Mouse (Mus musculus): ENCODE measurements around the gene Gm20683.

Gene Gm20683

DNA sequence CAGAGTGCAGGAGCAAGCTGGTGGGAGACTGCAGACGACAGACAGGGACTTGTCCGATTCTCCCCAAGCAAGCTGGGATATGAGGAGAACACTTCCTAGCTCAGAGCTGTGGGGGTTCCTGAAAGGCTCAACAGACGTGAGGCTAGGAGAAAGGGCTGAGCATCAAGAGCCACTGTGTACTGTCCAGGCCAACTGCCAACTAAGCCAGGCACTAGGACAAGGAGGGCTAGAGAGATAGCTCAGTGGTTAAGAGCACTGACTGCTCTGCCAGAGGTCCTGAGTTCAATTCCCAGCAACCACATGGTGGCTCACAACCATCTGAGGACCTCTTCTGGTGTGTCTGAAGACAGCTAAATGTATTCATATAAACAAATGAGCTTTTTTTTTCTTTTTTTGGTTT is 946 bp upstream of the Gm20683 start:
- DNase-seq (ENCODE audit: low spot score in 2 of 2) = no peak

DNA sequence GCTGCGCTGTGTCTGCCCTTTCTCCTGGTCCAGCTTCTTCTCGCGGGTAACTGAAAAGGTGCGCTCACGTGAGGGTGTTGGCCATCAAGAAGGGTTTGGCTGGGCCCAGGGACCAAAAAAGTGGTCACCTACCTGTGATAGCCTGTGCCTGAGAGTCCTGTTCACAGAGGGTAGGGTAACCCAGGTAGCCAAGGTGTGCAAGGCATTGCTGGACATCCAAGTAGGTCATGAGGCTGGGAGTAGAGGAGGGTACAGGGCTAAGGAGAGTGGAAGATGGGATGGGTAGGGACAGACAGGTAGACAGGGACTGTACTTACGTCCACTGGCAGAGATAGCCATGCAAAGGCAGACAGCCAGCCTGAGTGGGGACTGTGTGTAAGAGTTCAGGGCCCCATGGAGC is 1.0 kb downstream of the Gm20683 start:
- no peak for DNase-seq (ENCODE audit: low spot score in 2 of 2)

DNA sequence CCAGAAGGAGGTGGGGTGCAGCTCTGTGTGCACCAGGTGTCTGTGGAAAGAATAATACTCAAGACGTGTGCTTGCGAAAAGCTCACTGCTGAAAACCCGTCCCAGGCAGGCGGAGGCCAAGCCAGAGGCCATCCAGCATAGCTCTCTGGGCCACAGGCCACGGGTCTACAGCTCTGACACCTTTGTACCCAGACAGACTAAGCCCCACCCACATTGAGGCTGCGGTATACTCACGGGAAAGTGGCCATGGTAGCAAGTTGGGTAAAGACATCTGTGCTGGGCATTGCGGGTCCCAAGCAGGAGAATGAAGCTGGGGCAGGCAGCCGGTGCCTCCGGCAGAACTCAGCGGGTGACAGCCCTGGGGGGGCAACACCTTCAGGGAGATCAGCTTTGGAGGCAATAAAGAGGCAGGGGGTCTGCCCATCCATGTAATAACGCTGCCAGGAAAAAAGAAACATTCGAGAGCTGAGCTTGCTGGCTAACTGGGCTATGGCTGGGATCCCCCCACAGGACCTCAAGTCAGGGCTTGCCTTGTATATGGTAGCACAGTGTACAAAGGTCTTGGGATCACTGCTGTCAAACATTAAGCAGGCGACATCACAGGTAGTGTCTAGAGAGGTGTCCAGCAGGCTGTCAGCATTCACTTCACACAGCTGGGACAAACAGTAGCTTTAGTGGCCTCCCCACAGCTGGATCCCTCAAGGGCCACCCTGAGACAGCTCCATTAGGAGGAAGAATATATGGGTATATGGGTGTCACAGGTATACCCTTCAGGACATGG is 1.9 kb downstream of the Gm20683 start:
- no peak for DNase-seq (ENCODE audit: low spot score in 2 of 2)

DNA sequence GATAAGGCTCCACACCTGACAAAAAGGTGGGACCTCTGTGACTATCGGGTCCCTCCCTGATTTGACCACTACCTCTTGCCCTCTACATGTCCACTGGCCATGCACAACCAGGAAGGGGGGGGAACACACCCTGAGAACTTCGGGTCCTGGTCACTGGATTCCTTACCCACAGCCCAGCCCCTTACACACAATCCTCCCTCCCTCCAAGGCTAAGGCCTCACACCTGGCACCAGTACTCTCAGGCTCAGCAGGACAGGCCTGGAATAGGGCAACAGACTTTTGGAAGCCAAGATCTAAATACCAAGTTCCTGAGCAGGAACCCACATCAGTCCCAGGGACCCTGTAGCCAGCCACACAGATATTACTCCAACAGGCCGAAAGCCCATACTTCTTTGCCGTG is 2.7 kb downstream of the Gm20683 start:
- DNase-seq (ENCODE audit: low spot score in 2 of 2) = no peak

DNA sequence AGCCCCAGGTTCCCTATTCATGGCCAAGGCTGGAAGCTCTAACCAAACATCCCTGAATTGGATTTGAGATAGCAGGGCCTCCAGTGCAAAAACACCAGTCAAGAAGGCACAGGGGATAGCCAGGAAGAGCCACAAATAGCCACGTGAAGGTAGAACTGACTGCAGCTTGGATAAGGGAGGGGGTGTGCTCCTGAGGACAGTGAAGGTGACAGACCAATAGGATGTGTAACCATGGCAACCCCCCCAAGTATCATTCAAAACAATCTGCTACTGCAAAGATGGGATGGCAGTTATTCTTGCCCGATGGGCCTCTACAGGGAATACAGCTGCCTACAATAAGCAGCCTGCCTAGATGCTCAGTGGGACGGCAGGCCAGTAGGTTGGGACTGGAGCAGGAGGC is 4.0 kb downstream of the Gm20683 start:
- DNase-seq (ENCODE audit: low spot score in 2 of 2) = no peak

DNA sequence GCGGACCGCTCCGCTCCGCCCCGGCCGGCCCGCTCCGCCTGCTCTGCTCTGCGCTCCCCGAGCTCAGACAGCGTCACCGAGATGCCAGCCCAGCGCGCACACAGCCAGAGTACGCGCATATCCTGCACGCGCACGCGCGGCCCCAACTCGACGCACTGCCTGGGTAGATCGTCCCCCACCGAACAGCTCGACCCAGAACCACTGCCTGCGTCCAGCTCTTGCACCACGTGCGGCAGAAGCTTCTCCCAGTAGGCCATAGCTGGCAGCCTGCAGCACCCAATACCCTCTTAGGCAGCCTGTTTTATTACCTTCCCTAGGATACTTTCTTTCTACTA is 4.5 kb downstream of the Gm20683 start, which contains the start of gene Rhbdl1:
Rhbdl1 (minus strand) TSS at position 220 of the 335 bp plus-strand sequence.
- peak; percentile 86 to 87 for DNase-seq (ENCODE audit: low spot score in 2 of 2)

DNA sequence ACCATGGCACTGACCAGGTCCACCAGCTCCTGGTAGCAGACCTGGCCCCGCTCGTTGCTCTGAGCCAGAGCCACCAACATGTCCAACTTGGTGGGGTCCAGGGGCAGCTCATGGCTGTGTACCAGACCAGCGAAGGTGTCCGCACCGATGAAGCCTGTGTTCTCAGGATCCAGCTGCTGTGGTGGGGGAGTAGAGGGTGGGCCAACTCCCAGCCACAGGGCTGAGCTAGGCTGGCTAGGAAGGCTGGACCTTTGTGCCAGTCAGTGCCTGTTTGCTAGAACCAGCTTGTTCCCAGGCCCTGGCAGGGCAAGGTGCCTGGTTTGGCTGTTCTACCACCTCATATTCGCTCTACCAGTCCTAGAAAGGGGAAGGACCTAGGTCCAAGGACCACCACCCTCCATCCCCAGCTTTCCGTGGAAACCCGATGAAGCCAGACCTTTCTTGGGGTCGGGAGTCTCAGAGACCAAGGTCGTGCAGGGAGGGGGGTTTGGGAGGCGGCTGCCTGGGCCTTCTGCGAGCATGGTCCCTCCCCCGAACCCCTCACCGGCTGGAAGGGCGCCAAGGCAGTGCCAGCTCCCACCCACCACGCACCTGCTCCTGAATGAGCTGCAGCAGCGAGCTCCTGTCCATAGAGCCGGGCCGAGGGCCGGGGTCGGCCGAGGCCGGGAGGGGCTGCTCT is 5.0 kb downstream of the Gm20683 start:
- no peak for DNase-seq (ENCODE audit: low spot score in 2 of 2)

DNA sequence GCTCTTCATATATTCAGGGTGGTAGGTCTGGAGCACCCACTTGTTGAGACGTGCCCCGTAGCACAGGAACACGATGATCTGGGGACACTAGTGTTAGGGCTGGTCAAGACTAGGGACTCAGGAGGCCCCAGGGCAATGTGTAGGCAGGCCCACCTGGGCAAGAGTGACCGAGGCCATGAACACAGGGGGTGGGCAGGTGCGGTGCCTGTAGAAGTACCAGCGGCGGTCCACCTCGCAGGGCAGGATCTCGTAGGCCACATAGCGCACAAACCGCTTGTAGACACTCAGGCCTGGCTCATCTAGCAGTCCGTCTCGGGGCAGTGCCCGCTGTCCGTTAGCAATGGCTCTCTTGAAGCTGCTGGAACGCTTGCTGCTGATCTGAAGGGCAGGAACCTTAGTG is 5.7 kb downstream of the Gm20683 start:
- no peak for DNase-seq (ENCODE audit: low spot score in 2 of 2)

DNA sequence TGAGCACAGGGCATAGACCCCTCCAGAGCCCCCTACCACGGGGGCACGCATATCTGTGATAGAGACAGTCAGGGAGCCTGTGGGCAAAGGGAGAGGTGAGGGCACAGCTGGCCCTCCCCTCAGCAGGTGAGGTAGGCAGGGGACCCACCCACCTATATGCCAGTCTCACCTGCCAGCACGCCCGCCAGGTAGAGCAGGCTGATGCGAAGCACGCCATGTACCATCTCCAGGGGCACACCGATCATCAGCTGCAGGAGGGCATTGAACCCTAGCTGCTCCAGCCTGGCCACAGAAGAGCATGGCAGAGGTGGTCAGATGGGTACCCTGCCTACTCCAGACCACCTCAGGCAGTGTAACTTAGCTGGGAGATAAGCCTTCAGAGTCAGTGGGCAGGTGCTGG is 6.3 kb downstream of the Gm20683 start:
- DNase-seq (ENCODE audit: low spot score in 2 of 2) = no peak

DNA sequence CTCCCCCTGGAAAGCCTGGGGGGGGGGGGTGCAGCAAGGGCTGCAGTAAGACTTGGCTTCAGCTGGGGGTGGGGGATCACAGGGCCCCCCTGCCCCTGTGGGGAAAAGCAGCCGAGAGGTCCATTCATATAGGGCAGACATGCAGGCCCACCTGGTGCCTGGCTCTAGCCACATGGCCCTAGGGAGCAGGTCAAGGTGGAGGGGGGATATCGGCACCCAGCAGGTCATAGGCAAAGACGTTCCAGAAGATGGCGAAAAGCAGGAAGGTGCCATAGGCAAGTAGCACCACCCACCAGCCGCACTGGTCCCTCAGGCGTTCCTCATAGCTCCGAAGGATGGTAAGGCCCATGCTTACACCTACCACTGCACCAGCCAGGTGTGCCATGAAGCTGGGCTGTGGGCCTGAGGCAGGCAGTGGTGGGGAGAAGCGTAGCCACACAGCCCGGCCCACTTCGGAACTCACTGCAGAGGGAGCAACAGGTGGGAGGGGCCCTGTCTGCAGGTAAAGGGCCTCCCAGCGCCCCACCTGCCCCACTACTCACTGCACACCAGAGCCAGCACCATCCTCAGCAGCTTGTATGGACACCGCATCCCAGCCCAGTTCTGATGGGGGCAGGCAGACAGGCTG is 6.9 kb downstream of the Gm20683 start:
- DNase-seq (ENCODE audit: low spot score in 2 of 2) = no peak

DNA sequence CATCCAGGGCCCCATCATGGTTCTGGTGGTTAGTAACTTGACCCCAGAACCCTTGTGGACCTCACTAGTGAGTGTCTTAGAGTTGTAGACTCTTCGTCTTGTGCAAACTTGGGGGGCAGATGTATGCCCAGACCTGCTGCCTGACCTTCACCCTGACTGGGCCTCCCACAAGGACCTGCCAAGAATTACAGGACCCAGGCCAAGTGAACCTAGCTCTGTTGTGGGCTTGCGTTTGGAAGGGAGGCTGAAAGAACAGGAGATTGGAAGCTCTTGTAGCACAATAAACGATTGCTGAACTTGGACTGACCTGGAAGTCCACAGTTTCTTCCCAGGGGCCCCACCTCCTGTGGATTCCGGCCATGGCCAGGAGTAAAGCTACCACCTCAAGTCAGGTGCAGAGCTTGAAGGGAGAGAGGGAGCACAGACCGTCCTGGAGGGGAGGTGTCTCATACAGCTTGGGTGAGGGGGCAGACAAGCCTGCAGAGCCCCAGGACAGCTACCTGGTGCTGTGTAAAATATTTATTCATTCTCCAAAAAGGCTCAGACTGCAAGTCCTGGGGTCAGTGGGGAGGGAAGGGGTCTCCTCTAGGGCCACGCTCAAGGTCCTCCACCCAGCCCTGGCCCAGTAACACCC is 7.5 kb downstream of the Gm20683 start:
- DNase-seq (ENCODE audit: low spot score in 2 of 2) = no peak

DNA sequence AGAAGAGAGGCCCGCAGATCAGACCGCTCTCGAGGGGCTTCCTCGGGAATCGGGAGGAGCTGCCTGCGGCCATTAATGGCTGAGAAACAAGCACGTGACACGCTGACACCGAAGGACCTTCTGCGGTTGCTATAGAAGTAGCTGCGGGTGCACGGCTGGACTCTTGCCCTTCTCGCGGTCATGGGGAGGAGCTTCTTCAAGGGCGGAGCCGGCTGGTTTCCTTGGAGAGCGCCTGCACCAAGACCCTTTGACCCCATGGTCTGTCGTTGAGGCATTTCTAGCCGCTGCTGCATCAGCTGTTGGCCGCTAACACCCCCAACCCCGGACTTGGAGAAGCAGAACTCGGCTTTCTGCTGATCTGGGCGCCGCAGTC is 8.3 kb downstream of the Gm20683 start, which contains the start of gene Stub1:
Stub1 (minus strand) TSS at position 114 of the 373 bp plus-strand sequence.
- peak; percentile 79 to 83 for DNase-seq (ENCODE audit: low spot score in 2 of 2)

DNA sequence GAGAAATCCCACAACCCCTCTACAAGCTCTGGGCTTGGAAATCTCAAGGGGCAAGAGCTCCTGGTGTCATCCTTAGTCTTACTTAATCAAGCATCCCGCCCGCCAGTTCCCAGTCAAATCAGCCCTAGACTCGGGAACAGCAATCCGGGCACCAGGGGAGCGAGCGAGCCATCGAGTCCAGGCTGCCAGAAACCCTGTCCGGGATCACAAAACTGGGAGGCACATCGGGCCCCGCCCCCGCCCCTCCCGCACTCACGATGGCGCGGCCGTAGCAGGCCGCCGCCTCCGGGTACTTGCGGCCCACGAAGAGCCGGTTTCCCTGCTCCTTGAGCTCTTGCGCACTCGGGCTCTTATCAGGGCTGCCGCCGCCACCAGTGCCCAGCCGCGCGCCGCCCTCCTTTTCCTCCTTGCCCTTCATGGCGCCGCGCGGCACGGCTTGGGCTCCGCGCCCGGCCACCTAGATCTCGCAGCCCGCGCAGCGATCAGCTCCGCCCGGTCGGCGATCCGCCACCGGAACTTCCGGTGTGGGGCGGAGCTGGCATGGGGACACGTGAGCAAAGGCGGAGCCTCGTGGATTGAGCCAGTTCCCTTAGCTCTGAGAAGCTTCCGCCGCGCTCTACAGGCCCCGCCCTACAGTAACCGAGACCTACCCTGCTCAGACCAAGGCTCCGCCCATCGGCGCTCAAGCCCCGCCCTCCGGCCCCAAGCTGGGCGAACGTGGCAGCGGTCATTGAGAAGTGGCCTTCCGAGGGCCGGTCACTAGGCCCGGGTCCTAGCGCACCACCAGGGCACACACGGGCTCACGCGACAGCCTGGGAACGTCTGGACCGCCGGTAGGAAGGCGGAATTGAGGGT is 8.9 kb downstream of the Gm20683 start:
- DNase-seq (ENCODE audit: low spot score in 2 of 2) = peak; percentile 98 to 99

DNA sequence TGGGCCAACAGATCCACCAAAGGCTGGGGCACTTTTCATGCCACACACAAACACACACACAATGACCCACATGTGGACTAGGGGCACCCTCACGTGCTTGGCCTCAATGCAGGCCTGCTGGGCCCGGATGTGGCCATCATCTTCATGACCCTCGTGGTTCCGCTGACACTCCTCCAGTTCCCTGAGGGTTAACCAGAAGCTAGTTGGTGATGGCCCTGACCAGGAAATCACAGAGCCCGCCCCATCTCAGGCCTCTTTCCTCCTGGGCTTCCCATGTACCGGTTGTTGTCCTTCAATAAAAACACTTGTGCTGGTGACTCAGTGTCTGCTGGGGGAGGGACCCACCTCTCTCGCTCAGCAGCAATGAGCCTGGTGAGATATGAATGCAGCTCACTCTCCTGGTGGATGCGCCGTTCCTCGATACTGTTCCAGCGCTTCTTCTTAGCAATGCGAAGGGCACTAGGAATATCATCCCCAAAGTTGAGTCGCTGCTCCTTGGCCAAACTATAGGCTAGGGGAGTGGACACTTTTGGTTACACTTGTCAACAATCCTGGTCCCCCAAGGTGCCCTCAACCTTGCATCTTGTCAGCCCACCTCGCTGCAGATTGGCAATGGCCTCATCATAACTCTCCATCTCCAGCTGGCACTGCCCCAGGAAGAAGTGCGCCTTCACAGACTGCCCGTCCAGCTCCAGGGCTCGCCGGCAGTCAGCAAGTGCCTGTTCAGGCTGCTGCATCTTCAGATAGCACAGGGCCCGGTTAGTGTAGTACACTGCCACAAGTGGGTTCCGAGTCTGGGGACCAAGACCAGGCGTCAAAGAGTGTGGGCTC is 9.9 kb downstream of the Gm20683 start:
- no peak for DNase-seq (ENCODE audit: low spot score in 2 of 2)

DNA sequence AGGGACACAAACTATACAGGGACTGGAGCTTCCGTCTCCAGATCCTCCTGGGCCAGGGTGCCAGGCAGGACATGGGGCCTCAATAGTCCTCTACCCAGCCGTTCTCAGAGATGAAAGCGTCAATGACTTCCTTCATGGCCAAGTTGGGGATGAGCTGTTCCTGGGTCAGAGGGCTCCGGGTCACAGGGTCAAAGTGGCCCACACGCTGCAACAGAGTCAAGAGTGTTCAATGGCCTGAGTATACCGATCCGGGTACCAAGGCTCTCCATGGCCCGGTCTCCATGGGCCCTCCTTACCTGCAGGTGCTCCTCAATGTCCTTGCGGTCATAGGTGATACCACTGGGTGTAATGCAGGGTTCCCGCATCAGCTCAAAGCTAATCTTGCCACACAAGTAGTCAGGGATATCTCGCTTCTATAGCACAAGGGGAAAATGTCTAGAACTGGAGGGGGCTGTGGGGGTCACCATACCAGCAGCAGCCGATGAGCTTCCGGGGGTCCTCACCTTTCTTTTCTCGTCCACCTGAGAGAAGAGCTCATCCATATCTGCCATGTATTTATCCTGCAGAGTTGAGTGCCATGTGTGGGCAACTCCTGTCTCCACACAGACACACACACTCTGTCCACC is 10.6 kb downstream of the Gm20683 start:
- no peak for DNase-seq (ENCODE audit: low spot score in 2 of 2)

DNA sequence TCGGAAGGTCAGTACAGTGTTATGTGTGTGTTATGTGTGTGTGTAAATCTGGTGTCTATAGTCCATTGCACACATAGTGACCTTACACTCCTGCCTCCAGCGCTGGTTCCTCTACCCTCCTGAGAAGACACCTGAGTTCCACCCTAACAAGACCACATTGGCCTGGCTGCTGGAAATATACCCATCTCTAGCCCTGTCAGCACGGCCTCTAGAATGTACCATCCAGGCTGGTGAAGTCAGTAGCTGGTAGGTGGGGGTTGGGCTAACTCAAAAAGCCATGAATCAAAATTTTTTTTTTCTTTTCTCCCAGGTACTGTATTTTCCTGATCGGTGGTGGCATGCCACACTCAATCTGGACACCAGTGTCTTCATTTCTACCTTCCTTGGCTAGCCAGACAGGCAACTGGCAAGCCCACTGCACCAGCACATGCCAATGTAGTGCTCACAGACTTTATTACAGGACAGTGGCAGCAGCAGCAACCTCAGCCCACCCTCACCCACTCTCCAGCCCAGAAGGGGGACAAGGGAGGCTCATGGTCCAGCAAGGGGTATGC is 11.3 kb downstream of the Gm20683 start:
- no peak for DNase-seq (ENCODE audit: low spot score in 2 of 2)

DNA sequence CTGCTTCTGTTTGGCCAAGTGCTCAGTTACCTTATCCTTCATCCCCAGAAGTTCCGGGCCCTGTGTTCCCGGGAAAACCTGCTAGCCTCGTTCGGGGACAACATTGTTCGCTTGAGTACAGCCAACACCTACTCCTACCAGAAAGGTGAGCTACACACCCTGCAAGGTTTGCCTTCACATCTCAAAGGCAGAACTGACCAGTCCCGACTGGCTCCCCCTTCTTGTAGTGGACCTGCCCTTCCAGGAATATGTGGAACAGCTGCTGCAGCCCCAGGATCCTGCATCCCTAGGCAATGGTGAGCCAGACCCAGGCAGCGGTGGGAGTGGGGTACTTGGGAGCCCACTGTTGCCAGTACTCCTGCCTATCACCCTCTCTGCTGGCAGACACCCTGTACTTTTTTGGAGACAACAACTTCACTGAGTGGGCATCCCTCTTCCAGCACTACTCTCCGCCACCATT is 12.0 kb downstream of the Gm20683 start:
- DNase-seq (ENCODE audit: low spot score in 2 of 2) = no peak

DNA sequence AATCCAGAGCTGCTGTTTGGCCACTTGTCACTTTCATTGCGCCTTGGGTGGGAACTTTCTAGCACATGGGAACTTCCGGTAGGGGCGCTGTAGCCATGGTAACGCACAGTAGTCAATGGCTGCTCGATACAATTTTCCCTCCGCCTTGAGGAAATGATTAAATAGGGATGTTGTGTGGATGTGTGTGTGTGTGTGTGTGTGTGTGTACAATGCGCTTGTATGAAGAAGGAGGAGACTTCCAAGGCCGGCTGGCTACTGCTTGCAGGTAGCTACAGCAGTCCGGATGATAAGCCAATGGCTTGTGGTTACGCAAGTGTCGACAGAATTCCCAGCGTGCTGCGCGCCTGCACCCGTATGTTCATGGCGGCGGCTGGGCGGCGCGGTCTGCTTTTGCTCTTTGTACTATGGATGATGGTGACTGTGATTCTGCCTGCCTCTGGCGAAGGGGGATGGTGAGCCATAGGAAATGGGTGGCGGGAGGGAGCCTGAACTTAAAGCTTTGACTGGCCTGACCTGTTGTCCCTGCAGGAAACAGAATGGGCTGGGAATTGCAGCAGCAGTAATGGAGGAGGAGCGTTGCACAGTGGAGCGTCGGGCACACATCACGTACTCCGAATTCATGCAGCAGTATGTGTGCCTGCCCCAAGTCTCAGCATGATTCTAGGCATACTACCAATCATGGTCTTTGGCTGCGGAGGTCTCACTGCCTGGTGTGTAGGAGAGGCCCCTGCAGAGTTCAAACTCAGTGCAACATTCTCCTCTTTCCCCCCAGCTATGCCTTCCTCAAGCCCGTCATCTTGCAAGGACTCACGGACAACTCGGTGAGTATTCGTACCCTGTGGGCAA is 12.6 kb downstream of the Gm20683 start, which contains the start of gene Jmjd8:
Jmjd8 (plus strand) TSS at position 156 of the 846 bp plus-strand sequence.
- DNase-seq (ENCODE audit: low spot score in 2 of 2) = peak; percentile 82

DNA sequence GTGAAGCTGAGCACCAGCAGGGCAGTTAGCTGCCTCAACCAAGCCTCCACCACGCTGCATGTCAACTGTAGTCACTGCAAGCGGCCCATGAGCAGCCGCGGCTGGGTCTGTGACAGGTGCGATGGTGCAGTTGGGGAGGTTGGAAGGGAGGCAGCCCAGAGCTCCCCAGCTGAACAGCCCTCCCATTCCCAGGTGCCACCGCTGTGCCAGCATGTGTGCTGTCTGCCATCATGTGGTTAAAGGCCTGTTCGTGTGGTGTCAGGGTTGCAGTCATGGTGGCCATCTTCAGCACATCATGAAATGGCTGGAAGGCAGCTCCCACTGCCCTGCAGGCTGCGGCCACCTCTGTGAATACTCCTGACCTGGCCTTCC is 13.4 kb downstream of the Gm20683 start:
- no peak for DNase-seq (ENCODE audit: low spot score in 2 of 2)
